Mouse (Mus musculus) hindbrain, embryonic 11.5 days (tissue): ENCODE results near the gene Msrb1. TPM values are rescaled to one million over a fixed set of nuclear protein-coding genes. Genes with fewer than 3 reads are reported as not detected.

Experiments used
- polyA plus RNA-seq: library from polyadenylated mRNA; unstranded; fragments of >200 nt; fragmentation: Nextera tagmentation; extraction: Ambion mirVana; gene quantifications from 2 replicates; pipeline ENCODE4 v1.2.1, GENCODE M21; 2014

Msrb1 gene
- polyA plus RNA-seq, 1 experiment from 2014 or later = 22.8 TPM

Other genes with a start within 250 kb of the Msrb1 start
- 6.4 and 9.2 TPM in 2 replicates for gene Caskin1, start 248.0 kb upstream of the Msrb1 start, polyA plus RNA-seq
- gene Traf7, start 208.7 kb upstream of the Msrb1 start, polyA plus RNA-seq = 65.8 and 71.1 TPM in 2 replicates
- 1.8 and 2.8 TPM in 2 replicates for gene Rab26, start 202.4 kb upstream of the Msrb1 start, polyA plus RNA-seq
- 16.0 and 22.2 TPM in 2 replicates for gene Pkd1, start 186.8 kb upstream of the Msrb1 start, polyA plus RNA-seq
- gene Tsc2, start 104.0 kb upstream of the Msrb1 start, polyA plus RNA-seq = 46.5 and 53.6 TPM in 2 replicates
- gene Nthl1, start 104.0 kb upstream of the Msrb1 start, polyA plus RNA-seq = 12.0 and 16.2 TPM in 2 replicates
- 36.0 and 36.3 TPM in 2 replicates for gene Slc9a3r2, start 86.3 kb upstream of the Msrb1 start, polyA plus RNA-seq
- not detected in 2 replicates for gene Npw, start 78.2 kb upstream of the Msrb1 start, polyA plus RNA-seq
- 24.7 and 24.8 TPM in 2 replicates for gene Zfp598, start 67.0 kb upstream of the Msrb1 start, polyA plus RNA-seq
- gene Syngr3, start 46.7 kb upstream of the Msrb1 start, polyA plus RNA-seq = 11.9 and 12.1 TPM in 2 replicates
- 44.3 and 47.5 TPM in 2 replicates for gene Gfer, start 40.5 kb upstream of the Msrb1 start, polyA plus RNA-seq
- gene Noxo1, start 40.4 kb upstream of the Msrb1 start, polyA plus RNA-seq = 1.5 and 1.7 TPM in 2 replicates
- 83.7 and 101 TPM in 2 replicates for gene Tbl3, start 29.0 kb upstream of the Msrb1 start, polyA plus RNA-seq
- gene Rnf151, start 18.6 kb upstream of the Msrb1 start, polyA plus RNA-seq = not detected in 2 replicates
- gene Rps2, start 18.5 kb upstream of the Msrb1 start, polyA plus RNA-seq = 1,264 and 1,299 TPM in 2 replicates
- gene Ndufb10, start 12.2 kb upstream of the Msrb1 start, polyA plus RNA-seq = 198 and 223 TPM in 2 replicates
- 0.11 TPM in 1 of 2 replicates, not detected in the other for gene Rpl3l, start 8.8 kb upstream of the Msrb1 start, polyA plus RNA-seq
- 1.5 and 2.3 TPM in 2 replicates for gene Hs3st6, start 16.3 kb downstream of the Msrb1 start, polyA plus RNA-seq
- not detected in 2 replicates for gene Meiob, start 67.6 kb downstream of the Msrb1 start, polyA plus RNA-seq
- 31.5 and 32.0 TPM in 2 replicates for gene Hagh, start 103.5 kb downstream of the Msrb1 start, polyA plus RNA-seq
- 18.4 and 23.5 TPM in 2 replicates for gene Fahd1, start 113.7 kb downstream of the Msrb1 start, polyA plus RNA-seq
- gene Igfals, start 129.4 kb downstream of the Msrb1 start, polyA plus RNA-seq = 0.12 and 0.40 TPM in 2 replicates
- gene Nubp2, start 149.7 kb downstream of the Msrb1 start, polyA plus RNA-seq = 77.6 and 84.2 TPM in 2 replicates
- gene Spsb3, start 150.0 kb downstream of the Msrb1 start, polyA plus RNA-seq = 43.4 and 46.5 TPM in 2 replicates
- gene Eme2, start 158.4 kb downstream of the Msrb1 start, polyA plus RNA-seq = 22.7 and 24.2 TPM in 2 replicates
- gene Mrps34, start 158.5 kb downstream of the Msrb1 start, polyA plus RNA-seq = 70.5 and 73.3 TPM in 2 replicates
- gene Nme3, start 159.9 kb downstream of the Msrb1 start, polyA plus RNA-seq = 45.9 and 49.7 TPM in 2 replicates
- gene Mapk8ip3, start 200.3 kb downstream of the Msrb1 start, polyA plus RNA-seq = 39.1 and 50.9 TPM in 2 replicates
- 214 and 237 TPM in 2 replicates for gene Jpt2, start 224.0 kb downstream of the Msrb1 start, polyA plus RNA-seq